Mouse (Mus musculus) left cerebral cortex, adult 2 months (tissue): Measurements from ENCODE around the gene Ccnl1. TPM values are rescaled to one million over a fixed set of nuclear protein-coding genes. Genes with fewer than 3 reads are reported as not detected.

ENCODE experiments used
- DNase-seq, 2 experiments: peaks; one replicate each; pipeline ENCODE4 v3.0.0; 2021 to 2022; ENCODE audit warnings: low spot score in 2 of 2, mixed read lengths in 1 of 2; ENCODE audit errors: extremely low spot score in 1 of 2
- H3K27ac ChIP-seq: fragments of 200-600 bp; 2 replicates; pipeline ENCODE4 v1.8.1; 2022
- H3K4me3 ChIP-seq: fragments of 200-600 bp; 2 replicates; pipeline ENCODE4 v1.8.1; 2022
- CTCF ChIP-seq: fragments of 200-600 bp; IDR thresholded peaks from 2 replicates; pipeline ENCODE4 v1.8.1; 2022; ENCODE audit warnings: antibody characterized with exemption, mild to moderate bottlenecking, moderate library complexity
- intact Hi-C: fragments of 180-260 bp; cut with DNase I; formaldehyde crosslinking; loops from one replicate; pipeline ENCODE4 v1.15.1; 2025
- long read RNA-seq, 2 experiments: library from polyadenylated mRNA; stranded (forward); transcript quantifications; one replicate each; pipeline ENCODE4 v2.0.0; 2021; ENCODE audit warnings: borderline mapping rate in 2 of 2
- total RNA-seq, 2 experiments: library from RNA; stranded (reverse); gene quantifications; 2 replicates each; pipeline ENCODE4 v1.2.3; 2021

Gene Ccnl1
- 10 to 100 TPM; 59.9 to 62.5 TPM for total RNA-seq
- long read RNA-seq, experiment 1, transcript Ccnl1-201 (11 exons, 2,169 nt): major isoform, 6 of 39 reads
- long read RNA-seq, experiment 1, partial matches to known transcripts: 3 of 39 reads
- long read RNA-seq, experiment 1, other reads (novel, unspliced or antisense): 21 of 39 reads
- long read RNA-seq, experiment 2, transcript Ccnl1-201 (11 exons, 2,169 nt): major isoform, 7 of 30 reads
- long read RNA-seq, experiment 2, partial matches to known transcripts: 4 of 30 reads
- long read RNA-seq, experiment 2, other reads (novel, unspliced or antisense): 11 of 30 reads

- Histone ChIP-seq H3K27ac (peak within 1 kb of the TSS; percentile 100), H3K4me3 (peak within 1 kb of the TSS; percentile 93)
- intact Hi-C loops: loop anchor here (1.0 to 5.0 kb wide), 2 partner anchors 16 to 34 kb away; no protein-coding TSS in a partner anchor
- TF ChIP-seq CTCF: no peak
- DNase-seq: peak; percentile 97
Observed at GRCm38 (mm10) chr3:65958102-65958839, at the start of gene Ccnl1. Gene Ccnl1, minus strand, starts transcription at chr3:65958249.

GRCm38 (mm10) chr3:66004989-66005388 lies 46.9 kb upstream of the Ccnl1 start:
- intact Hi-C loops: loop anchor here (1.0 kb wide), 2 partner anchors 216 to 232 kb away; no protein-coding TSS in a partner anchor
- no peak overlapping the region for H3K4me3 ChIP-seq
- no peak overlapping the region for H3K27ac ChIP-seq
- DNase-seq: no peak
- TF ChIP-seq CTCF: no peak

GRCm38 (mm10) chr3:66004220-66004951 lies 46.3 kb upstream of the Ccnl1 start:
- Histone ChIP-seq H3K27ac (no peak overlapping the region), H3K4me3 (no peak overlapping the region)
- DNase-seq: no peak
- intact Hi-C loops: loop anchor here (1.0 kb wide), 2 partner anchors 217 to 233 kb away; no protein-coding TSS in a partner anchor
- TF ChIP-seq CTCF: peak; percentile 60

- no peak for DNase-seq
- intact Hi-C loops: no loop called here
- no peak overlapping the region for H3K4me3 ChIP-seq
- H3K27ac ChIP-seq: no peak overlapping the region
- no peak for TF ChIP-seq CTCF
Observed at GRCm38 (mm10) chr3:66000400-66000799, 42.4 kb upstream of the Ccnl1 start.

GRCm38 (mm10) chr3:65997360-65998008 lies 39.4 kb upstream of the Ccnl1 start:
- H3K27ac ChIP-seq: no peak overlapping the region
- no peak for DNase-seq
- no peak overlapping the region for H3K4me3 ChIP-seq
- intact Hi-C loops: no loop called here
- no peak for TF ChIP-seq CTCF

GRCm38 (mm10) chr3:65992395-65993340 lies 34.6 kb upstream of the Ccnl1 start:
- no peak overlapping the region for H3K4me3 ChIP-seq
- no peak overlapping the region for H3K27ac ChIP-seq
- DNase-seq: no peak
- intact Hi-C loops: loop anchor here (5.0 kb wide), 3 partner anchors 35 to 1010 kb away; partner anchors contain the start of gene Ccnl1
- no peak for TF ChIP-seq CTCF

GRCm38 (mm10) chr3:65990957-65991646 lies 33.1 kb upstream of the Ccnl1 start:
- intact Hi-C loops: loop anchor here (5.0 kb wide), 3 partner anchors 34 to 1009 kb away; partner anchors contain the start of gene Ccnl1
- Histone ChIP-seq H3K4me3 (no peak overlapping the region), H3K27ac (no peak overlapping the region)
- DNase-seq: peak in 1 of 2 experiments; percentile 21
- peak; percentile 89 for TF ChIP-seq CTCF

GRCm38 (mm10) chr3:65990524-65990923 lies 32.5 kb upstream of the Ccnl1 start:
- H3K27ac ChIP-seq: no peak overlapping the region
- intact Hi-C loops: loop anchor here (5.0 kb wide), 3 partner anchors 33 to 1008 kb away; partner anchors contain the start of gene Ccnl1
- H3K4me3 ChIP-seq: no peak overlapping the region
- DNase-seq: no peak
- no peak for TF ChIP-seq CTCF

- no peak overlapping the region for H3K4me3 ChIP-seq
- intact Hi-C loops: no loop called here
- no peak for TF ChIP-seq CTCF
- no peak for DNase-seq
- no peak overlapping the region for H3K27ac ChIP-seq
Observed at GRCm38 (mm10) chr3:65988711-65989495, 30.9 kb upstream of the Ccnl1 start.
